Mouse (Mus musculus) spleen, postnatal 14 days (tissue): ENCODE measurements around the gene 1700001K19Rik.
"Not testable (repeated sequence)": the region's sequence is repeated elsewhere in the genome, so short reads cannot be mapped to it uniquely, and the experiment has no call there.

Experiments used
- DNase-seq, 2 experiments: peaks; one replicate each; pipeline ENCODE4 v3.0.0; 2021 to 2022; ENCODE audit warnings: low spot score in 2 of 2

The 1700001K19Rik gene

GRCm38 (mm10) chr12:110682561-110683299 is at the start of gene 1700001K19Rik:
Gene 1700001K19Rik, minus strand, starts transcription at chr12:110682619.
- DNase-seq, result no peak

GRCm38 (mm10) chr12:110726428-110726827 is 44.0 kb upstream of the 1700001K19Rik start:
- no peak for DNase-seq

GRCm38 (mm10) chr12:110725489-110725888 is 43.1 kb upstream of the 1700001K19Rik start:
- DNase-seq, result no peak

- no peak for DNase-seq
These were observed 42.6 kb upstream of the 1700001K19Rik start for GRCm38 (mm10) chr12:110725051-110725450.

- DNase-seq, result no peak
These were observed 33.6 kb upstream of the 1700001K19Rik start for GRCm38 (mm10) chr12:110716004-110716403.

- no peak for DNase-seq
These were observed 31.8 kb upstream of the 1700001K19Rik start for GRCm38 (mm10) chr12:110714215-110714614.

GRCm38 (mm10) chr12:110713784-110714183 is 31.4 kb upstream of the 1700001K19Rik start:
- DNase-seq, result no peak

GRCm38 (mm10) chr12:110711270-110711669 is 28.9 kb upstream of the 1700001K19Rik start:
- no peak for DNase-seq

GRCm38 (mm10) chr12:110707451-110707850 is 25.0 kb upstream of the 1700001K19Rik start:
- DNase-seq, result no peak

- peak in 1 of 2 experiments; percentile 22 for DNase-seq
These were observed 24.2 kb upstream of the 1700001K19Rik start for GRCm38 (mm10) chr12:110706337-110707231.

- not testable (repeated sequence) for DNase-seq
These were observed 23.0 kb upstream of the 1700001K19Rik start for GRCm38 (mm10) chr12:110705419-110705818.

- no peak for DNase-seq
These were observed 21.3 kb upstream of the 1700001K19Rik start for GRCm38 (mm10) chr12:110703682-110704081.

GRCm38 (mm10) chr12:110703008-110703471 is 20.6 kb upstream of the 1700001K19Rik start:
- DNase-seq, result peak; percentile 73 to 84

GRCm38 (mm10) chr12:110702556-110702955 is 20.1 kb upstream of the 1700001K19Rik start, which contains the start of gene Hsp90aa1:
Gene Hsp90aa1, minus strand, starts transcription at chr12:110702728.
- no peak for DNase-seq

- DNase-seq, result not testable (repeated sequence)
These were observed 18.9 kb upstream of the 1700001K19Rik start for GRCm38 (mm10) chr12:110701363-110701762.

GRCm38 (mm10) chr12:110700730-110701129 is 18.3 kb upstream of the 1700001K19Rik start:
- DNase-seq, result no peak

- no peak for DNase-seq
These were observed 16.7 kb upstream of the 1700001K19Rik start for GRCm38 (mm10) chr12:110699171-110699547.

GRCm38 (mm10) chr12:110698523-110699170 is 16.2 kb upstream of the 1700001K19Rik start:
- DNase-seq, result no peak

GRCm38 (mm10) chr12:110698080-110698479 is 15.7 kb upstream of the 1700001K19Rik start:
- no peak for DNase-seq

- no peak for DNase-seq
These were observed 15.0 kb upstream of the 1700001K19Rik start for GRCm38 (mm10) chr12:110697457-110697856.

- no peak for DNase-seq
These were observed 14.6 kb upstream of the 1700001K19Rik start for GRCm38 (mm10) chr12:110696975-110697400.
